Mouse (Mus musculus) liver, embryonic 14.5 days (tissue): Measurements from ENCODE around the gene Arsk. TPM values are rescaled to one million over a fixed set of nuclear protein-coding genes. Genes with fewer than 3 reads are reported as not detected.

Experiments
- ATAC-seq: fragments of 200-750 bp; cut with Nextera tagmentation; 2 replicates; pipeline ENCODE4 v1.8.0; 2017; ENCODE audit warnings: moderate number of reproducible peaks, mild to moderate bottlenecking, moderate library complexity; ENCODE audit not compliant: insufficient read depth
- DNase-seq, 3 experiments: peaks; one replicate each; pipeline ENCODE4 v3.0.0-alpha.2; 2012 to 2013; ENCODE audit warnings: low read depth in 3 of 3, low spot score in 3 of 3
- H3K27ac ChIP-seq: fragments of 300-500 bp; sonication (generic); 2 replicates; pipeline ENCODE4 v1.5.1; 2014; ENCODE audit warnings: moderate library complexity, mild to moderate bottlenecking, control low read depth, inconsistent platforms
- H3K27me3 ChIP-seq: fragments of 300-500 bp; sonication (generic); 2 replicates; pipeline ENCODE4 v1.6.1; 2014; ENCODE audit warnings: mild to moderate bottlenecking, low read length, moderate library complexity; ENCODE audit not compliant: control insufficient read depth, insufficient read depth
- H3K36me3 ChIP-seq: fragments of 300-500 bp; sonication (generic); replicated peaks from 2 replicates; pipeline ENCODE4 v1.6.1; 2014; ENCODE audit warnings: low read depth; ENCODE audit not compliant: control insufficient read depth, insufficient read depth
- H3K4me1 ChIP-seq, 2 experiments: fragments of 200-500 bp in 1 of 2; fragments of 300-500 bp in 1 of 2; sonication (generic) in 1 of 2; replicated peaks; 2 replicates each; pipeline ENCODE4 v1.6.1; 2012 to 2014; ENCODE audit warnings: antibody characterized with exemption in 1 of 2, inconsistent platforms in 1 of 2, low read length in 1 of 2; ENCODE audit not compliant: control insufficient read depth in 2 of 2, insufficient read depth in 2 of 2
- H3K4me2 ChIP-seq: fragments of 300-500 bp; sonication (generic); 2 replicates; pipeline ENCODE4 v1.6.1; 2014; ENCODE audit warnings: low read depth, mild to moderate bottlenecking, control low read depth, moderate library complexity
- H3K4me3 ChIP-seq, 2 experiments: fragments of 200-500 bp in 1 of 2; fragments of 300-500 bp in 1 of 2; sonication (generic) in 1 of 2; 2 replicates each; pipeline ENCODE4 v1.5.1; 2012 to 2014; ENCODE audit warnings: low read depth in 2 of 2, low read length in 2 of 2, mild to moderate bottlenecking in 2 of 2, control low read depth in 1 of 2, inconsistent platforms in 1 of 2, moderate library complexity in 1 of 2; ENCODE audit not compliant: insufficient read depth in 1 of 2
- H3K9ac ChIP-seq: fragments of 300-500 bp; sonication (generic); replicated peaks from 2 replicates; pipeline ENCODE4 v1.6.1; 2014; ENCODE audit warnings: mild to moderate bottlenecking, control low read depth, moderate library complexity
- H3K9me3 ChIP-seq: fragments of 300-500 bp; sonication (generic); 2 replicates; pipeline ENCODE4 v1.6.1; 2016; ENCODE audit warnings: low read length, mixed read lengths; ENCODE audit not compliant: control insufficient read depth
- CTCF ChIP-seq: IDR thresholded peaks from 2 replicates; pipeline ENCODE4 v1.5.1; 2016; ENCODE audit warnings: antibody characterized with exemption, low read depth, control low read depth
- EP300 ChIP-seq: IDR thresholded peaks from 2 replicates; pipeline ENCODE4 v1.6.1; 2016; ENCODE audit warnings: antibody characterized with exemption, low read depth
- WGBS: fragments of 180-500 bp; shearing (Covaris S2); extraction: QIAGEN DNeasy Blood & Tissue Kit; methylation state at CpG from one replicate; pipeline ENCODE4 v1.1.7; 2014; ENCODE audit not compliant: insufficient replicate concordance; 5-methylcytosine and 5-hydroxymethylcytosine counted together
- polyA plus RNA-seq, 2 experiments: library from polyadenylated mRNA; depleted of rRNA in 1 of 2; stranded (reverse) in 1 of 2; unstranded in 1 of 2; fragments of >200 nt; fragmentation: Nextera tagmentation in 1 of 2; extraction: Ambion mirVana in 1 of 2; gene quantifications; 2 replicates each; pipeline versions ENCODE4 v1.2.1 to v1.2.3; 2012 to 2014

Gene Arsk
- polyA plus RNA-seq, 2 experiments: 1.5 to 3.0 TPM

DNA sequence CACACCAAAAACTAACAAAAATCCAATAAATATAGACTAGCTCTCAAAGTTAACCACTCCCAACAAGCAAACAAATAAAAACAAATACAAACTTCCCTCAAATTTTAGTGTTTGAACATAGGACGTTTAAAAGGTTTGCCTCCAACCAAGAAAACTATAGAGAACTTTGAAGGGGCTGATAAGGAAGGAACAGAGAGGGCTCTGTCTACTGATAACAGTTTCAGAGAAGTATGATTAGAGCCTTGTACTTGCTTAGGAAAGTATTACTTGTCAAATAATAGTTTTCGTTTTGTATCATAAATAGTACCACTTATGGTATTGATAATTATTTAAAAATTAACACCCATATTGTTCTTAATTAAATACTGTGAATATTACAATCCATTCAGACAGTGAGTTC lies 83.9 kb downstream of the Arsk start:
- 0 out of 2 replicates have a peak overlapping the region, but pooled peaks have one; percentile 28 for H3K9ac ChIP-seq
- H3K4me3 ChIP-seq: peak overlapping the region; percentile 21 to 50; a peak in 3 of 4 replicates
- DNase-seq: peak; percentile 20 to 43 (median 31)
- no peak overlapping the region for H3K27ac ChIP-seq
- H3K4me2 ChIP-seq: peak overlapping the region; percentile 72
- H3K36me3 ChIP-seq: peaks cover 2% of the 10 kb centered on the region; the same call in 1 of the 2 replicates
- H3K27me3 ChIP-seq: no peaks in the 10 kb centered on the region
- ATAC-seq: no peak
- H3K9me3 ChIP-seq: no peaks in the 10 kb centered on the region
- TF ChIP-seq EP300 (peak; percentile 40; the same call in 1 of the 2 replicates), CTCF (no peak)
- peaks cover 18 to 21% of the 10 kb centered on the region in 2 experiments for H3K4me1 ChIP-seq
- 7% methylated on average over 2 of the region's 2 CpGs for WGBS

Other genes starting within 250 kb of the Arsk start
- 1.2 and 1.9 TPM in 2 replicates for gene Rhobtb3, start 154.7 kb downstream of the Arsk start, polyA plus RNA-seq (2012; rRNA removed)
- 3.4 and 4.0 TPM in 2 replicates for gene Rhobtb3, start 154.7 kb downstream of the Arsk start, polyA plus RNA-seq (2014; fragmentation: Nextera tagmentation; extraction: Ambion mirVana)
- 0.04 TPM in 1 of 2 replicates, not detected in the other for gene Spata9, start 131.5 kb downstream of the Arsk start, polyA plus RNA-seq (2012; rRNA removed)
- gene Spata9, start 131.5 kb downstream of the Arsk start, polyA plus RNA-seq (2014; fragmentation: Nextera tagmentation; extraction: Ambion mirVana): 0.47 and 0.75 TPM in 2 replicates
- gene Rfesd, start 79.9 kb downstream of the Arsk start, polyA plus RNA-seq (2012; rRNA removed): 20.2 and 42.7 TPM in 2 replicates
- 214 and 228 TPM in 2 replicates for gene Rfesd, start 79.9 kb downstream of the Arsk start, polyA plus RNA-seq (2014; fragmentation: Nextera tagmentation; extraction: Ambion mirVana)
- gene Gpr150, start 41.7 kb downstream of the Arsk start, polyA plus RNA-seq (2012; rRNA removed): 1.7 TPM in 2 replicates
- gene Gpr150, start 41.7 kb downstream of the Arsk start, polyA plus RNA-seq (2014; fragmentation: Nextera tagmentation; extraction: Ambion mirVana): 2.0 and 2.3 TPM in 2 replicates
- 3.2 and 4.0 TPM in 2 replicates for gene Ttc37, start 74 bp upstream of the Arsk start, polyA plus RNA-seq (2012; rRNA removed)
- gene Ttc37, start 74 bp upstream of the Arsk start, polyA plus RNA-seq (2014; fragmentation: Nextera tagmentation; extraction: Ambion mirVana): 5.0 and 6.4 TPM in 2 replicates
- not detected in 2 replicates for gene Fam81b, start 206.4 kb upstream of the Arsk start, polyA plus RNA-seq (2012; rRNA removed)
- gene Fam81b, start 206.4 kb upstream of the Arsk start, polyA plus RNA-seq (2014; fragmentation: Nextera tagmentation; extraction: Ambion mirVana): not detected in 2 replicates